ENCODE assay signal across 16 mouse cellular contexts in the genomic region with DNA sequence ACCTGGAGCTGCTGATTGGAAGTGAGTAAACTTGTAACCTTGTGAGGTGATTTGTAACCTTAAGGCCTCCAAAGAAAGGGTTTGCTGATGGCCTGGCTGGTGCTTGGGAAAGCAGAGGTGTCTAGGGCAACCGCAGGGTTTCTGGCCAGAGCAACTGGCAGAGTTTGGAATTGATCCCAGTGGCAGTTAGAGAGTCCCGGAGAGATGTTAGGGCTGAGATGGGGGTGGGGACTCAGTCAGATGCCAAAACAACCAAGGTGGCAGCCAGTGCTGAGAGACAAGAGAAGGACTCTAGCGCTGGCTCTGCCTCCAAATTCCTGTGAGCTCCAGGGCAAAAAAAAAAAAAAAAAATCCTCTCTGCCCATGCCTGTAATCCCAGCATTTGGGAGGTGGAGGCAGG. TPM values are rescaled to one million over a fixed set of nuclear protein-coding genes. Genes with fewer than 3 reads are reported as not detected.
A peak's percentile ranks its signal among the peaks of the same experiment; 100 is the strongest.
DNase-seq lines count a peak whose midpoint lies in the region.
"Had no signal": no experiment of that assay in that cellular context is flagged by ENCODE, and none has a peak within 500 bp of the region (broad histone marks: within the 10 kb centered on the region; RNA-seq: fewer than 3 reads in every experiment).

No protein-coding gene starts in this region.

- peak; percentile 44 for DNase-seq in adrenal gland, adult 2 months
- DNase-seq in adrenal gland, adult 8-10 months: no peak
- peak; percentile 47 for DNase-seq in heart, adult 8-10 months (ENCODE audit: low spot score)
- no peak for DNase-seq in heart, postnatal 36 days
- peak; percentile 51 for DNase-seq in left cerebral cortex, postnatal 4 days
- DNase-seq in left cerebral cortex, adult 8-10 months (ENCODE audit: low spot score in 2 of 2): no peak
- DNase-seq in heart, postnatal 4 days: peak; percentile 34
- DNase-seq in ovary, postnatal 10 days (ENCODE audit: low spot score): no peak
- DNase-seq: cerebellum, adult 11 months; cerebellum, postnatal 36 days; forebrain, postnatal 0 days; midbrain, embryonic 14.5 days; right cerebral cortex, postnatal 25 days had no signal

- intact Hi-C loops in heart, postnatal 36 days (cut with DNase I): no loop called here
- intact Hi-C loops in left cerebral cortex, postnatal 4 days (cut with DNase I): no loop called here

RNA-seq across cellular contexts. Expression of gene Ccdc61, which starts 7.7 kb away (rescaled TPM):
- 10 to 100 TPM in 1 of 2 experiments, 1 to 10 TPM in 1; 10.0 to 10.1 TPM for total RNA-seq in adrenal gland, adult 2 months (2021)
- 28.5 and 30.2 TPM in 2 replicates for polyA plus RNA-seq in adrenal gland, adult 2 months (2012; rRNA removed)
- total RNA-seq in adrenal gland, adult 8-10 months (2022): 10 to 100 TPM; 12.6 to 18.4 (median 14.0) TPM
- total RNA-seq in heart, adult 8-10 months (2022): 10 to 100 TPM in 1 of 4 experiments, 1 to 10 TPM in 3; 7.4 to 10.7 (median 8.9) TPM
- 10 to 100 TPM in 1 of 2 experiments, 1 to 10 TPM in 1; 7.7 to 11.0 TPM for total RNA-seq in heart, postnatal 36 days (2021)
- total RNA-seq in left cerebral cortex, postnatal 4 days (2021): 10 to 100 TPM; 16.0 to 23.3 TPM
- 10 to 100 TPM; 11.5 to 12.8 (median 12.2) TPM for total RNA-seq in left cerebral cortex, adult 8-10 months (2022)
- total RNA-seq in heart, postnatal 4 days (2021): 10 to 100 TPM; 11.9 to 14.9 TPM

RNA-seq across cellular contexts. Expression of gene Nova2, which starts 7.8 kb away (rescaled TPM):
- total RNA-seq in adrenal gland, adult 2 months (2021): 1 to 10 TPM; 3.5 to 4.6 TPM
- 1.7 and 1.9 TPM in 2 replicates for polyA plus RNA-seq in adrenal gland, adult 2 months (2012; rRNA removed)
- total RNA-seq in adrenal gland, adult 8-10 months (2022): 1 to 10 TPM; 5.6 to 9.2 (median 7.1) TPM
- total RNA-seq in heart, adult 8-10 months (2022): 1 to 10 TPM; 3.2 to 5.5 (median 5.1) TPM
- 1 to 10 TPM; 4.8 to 7.7 TPM for total RNA-seq in heart, postnatal 36 days (2021)
- total RNA-seq in left cerebral cortex, postnatal 4 days (2021): 100 to 1,000 TPM; 152 to 154 TPM
- 10 to 100 TPM; 67.1 to 75.1 (median 69.9) TPM for total RNA-seq in left cerebral cortex, adult 8-10 months (2022)
- total RNA-seq in heart, postnatal 4 days (2021): 1 to 10 TPM; 8.6 to 9.1 TPM
- total RNA-seq: granulocyte monocyte progenitor cell, adult 5-6 weeks; megakaryocyte progenitor cell, adult 5-6 weeks had no signal

RNA-seq across cellular contexts. Expression of gene Pglyrp1, which starts 46.8 kb away (rescaled TPM):
- total RNA-seq in adrenal gland, adult 2 months (2021): 1 to 10 TPM; 1.2 TPM
- polyA plus RNA-seq in adrenal gland, adult 2 months (2012; rRNA removed): 3.6 and 5.2 TPM in 2 replicates
- 1 to 10 TPM; 1.3 to 2.8 (median 1.8) TPM for total RNA-seq in adrenal gland, adult 8-10 months (2022)
- total RNA-seq in heart, adult 8-10 months (2022): 1 to 10 TPM; 1.1 to 6.7 (median 1.6) TPM
- total RNA-seq in heart, postnatal 36 days (2021): 1 to 10 TPM; 1.4 to 1.6 TPM
- total RNA-seq in left cerebral cortex, postnatal 4 days (2021): 10 to 100 TPM; 16.1 to 16.8 TPM
- 10 to 100 TPM in 3 of 4 experiments, 1 to 10 TPM in 1; 9.4 to 15.3 (median 12.8) TPM for total RNA-seq in left cerebral cortex, adult 8-10 months (2022)
- total RNA-seq in heart, postnatal 4 days (2021): 1 to 10 TPM; 1.1 to 2.0 TPM
- total RNA-seq: MEL had no signal

Comparison
In these comparisons a context has a peak if more than half of its experiments do, and no peak if none do; other contexts are left out.
1. DNase-seq: peak in adrenal gland, adult 2 months (single experiment), heart, adult 8-10 months (single experiment), left cerebral cortex, postnatal 4 days (single experiment) and heart, postnatal 4 days (single experiment); none in adrenal gland, adult 8-10 months (single experiment), heart, postnatal 36 days (0 of 2), left cerebral cortex, adult 8-10 months (0 of 2) and ovary, postnatal 10 days (single experiment).
2. RNA of gene Nova2, which starts 7.8 kb away (total RNA-seq): 152 to 154 TPM in left cerebral cortex, postnatal 4 days and 67.1 to 75.1 TPM in left cerebral cortex, adult 8-10 months; 8.6 to 9.1 TPM in heart, postnatal 4 days, 5.6 to 9.2 TPM in adrenal gland, adult 8-10 months, 4.8 to 7.7 TPM in heart, postnatal 36 days, 3.2 to 5.5 TPM in heart, adult 8-10 months and 3.5 to 4.6 TPM in adrenal gland, adult 2 months; every median in the first group is over 4 times any median in the second.